In genomic region chr2:27578552-27578951, GRCm38 (mm10) we compare ENCODE assay signal across 22 mouse cellular contexts.
A peak's percentile ranks its signal among the peaks of the same experiment; 100 is the strongest.
DNase-seq lines count a peak whose midpoint lies in the region; ATAC-seq and TF ChIP-seq lines count a peak whose summit lies in the region.
"Had no signal": no experiment of that assay in that cellular context is flagged by ENCODE, and none has a peak within 500 bp of the region (broad histone marks: within the 10 kb centered on the region; RNA-seq: fewer than 3 reads in every experiment).

No protein-coding gene starts in this region.

- no peak for TF ChIP-seq EP300 in MEL (IDR thresholded peaks at IDR 0.05; ENCODE audit: low read depth in 1 of 2, low read length in 2 of 2)

- H3ac ChIP-seq in C2C12 (ENCODE audit: control insufficient read depth, insufficient read length, low read depth), result no peak overlapping the region

- H3K4me1 ChIP-seq in liver, adult 2 months (ENCODE audit: control insufficient read depth, insufficient read depth, low read length), result peaks cover 36% of the 10 kb centered on the region
- no peaks in the 10 kb centered on the region for H3K4me1 ChIP-seq in liver, embryonic 12.5 days
- no peaks in the 10 kb centered on the region for H3K4me1 ChIP-seq in MEL (ENCODE audit: control insufficient read depth in 1 of 2, insufficient read depth in 2 of 2, low read length in 2 of 2)

- H3K36me3 ChIP-seq in liver, adult 2 months (ENCODE audit: control insufficient read depth, insufficient read depth, low read length), result no peaks in the 10 kb centered on the region
- H3K36me3 ChIP-seq in liver, embryonic 12.5 days, result no peaks in the 10 kb centered on the region
- H3K36me3 ChIP-seq in C2C12 (ENCODE audit: control insufficient read depth, insufficient read depth), result no peaks in the 10 kb centered on the region
- no peaks in the 10 kb centered on the region for H3K36me3 ChIP-seq in MEL (ENCODE audit: control insufficient read depth in 1 of 2, insufficient read depth in 2 of 2, low read length in 2 of 2)
- H3K36me3 ChIP-seq: G1E had no signal

- no peak for TF ChIP-seq POLR2A in liver, adult 2 months (IDR thresholded peaks at IDR 0.05; ENCODE audit: extremely low read depth, insufficient read depth, low read length)
- no peak for TF ChIP-seq POLR2A in MEL (IDR thresholded peaks at IDR 0.05; ENCODE audit: control insufficient read depth in 1 of 2, insufficient read depth in 1 of 2, low read depth in 1 of 2, low read length in 2 of 2, poor library complexity in 1 of 2)

- no peak for TF ChIP-seq RAD21 in MEL (IDR thresholded peaks at IDR 0.05; ENCODE audit: low read depth, low read length)

- H3K79me2 ChIP-seq in liver, adult 2 months (ENCODE audit: control insufficient read depth, insufficient read depth, low read length), result peaks cover 3% of the 10 kb centered on the region; the same call in 1 of the 2 replicates
- H3K79me2 ChIP-seq in C2C12 (ENCODE audit: control insufficient read depth, insufficient read depth) (no peaks in the 10 kb centered on the region), MEL (ENCODE audit: control insufficient read depth, insufficient read depth, low read length, poor library complexity) (no peaks in the 10 kb centered on the region)

- WGBS in liver, adult 2 months, result 92% methylated on average over 4 of the region's 4 CpGs
- 66% methylated on average over 4 of the region's 4 CpGs for WGBS in liver, embryonic 12.5 days (ENCODE audit: insufficient replicate concordance)

- no peak overlapping the region for H3K4me3 ChIP-seq in liver, adult 2 months (ENCODE audit: insufficient read depth, low read depth, low read length)
- no peak overlapping the region for H3K4me3 ChIP-seq in liver, embryonic 12.5 days
- H3K4me3 ChIP-seq in C2C12 (ENCODE audit: insufficient read depth, poor library complexity, severe bottlenecking) (no peak overlapping the region), MEL (ENCODE audit: control insufficient read depth in 1 of 2, insufficient read depth in 1 of 2, low read depth in 2 of 2, low read length in 2 of 2) (no peak overlapping the region)

- no peak for ATAC-seq in liver, embryonic 12.5 days
- no peak for ATAC-seq in frontal cortex, adult (ENCODE audit: low TSS enrichment)
- ATAC-seq: activated CD4-positive, CD25-positive, alpha-beta regulatory T cell, adult 4 months; CD4-positive, CD25-positive, alpha-beta regulatory T cell, adult 4 months; Patski had no signal

- no peak overlapping the region for H3K4me2 ChIP-seq in liver, embryonic 12.5 days

- no peaks in the 10 kb centered on the region for H3K27me3 ChIP-seq in liver, adult 2 months (ENCODE audit: control insufficient read depth, insufficient read depth, low read length)
- peaks cover 11% of the 10 kb centered on the region for H3K27me3 ChIP-seq in liver, embryonic 12.5 days (replicated peaks)
- peaks cover 35% of the 10 kb centered on the region for H3K27me3 ChIP-seq in C2C12 (ENCODE audit: control insufficient read depth, insufficient read depth, insufficient read length)
- H3K27me3 ChIP-seq in MEL (ENCODE audit: control insufficient read depth in 1 of 2, insufficient read depth in 2 of 2, low read length in 2 of 2), result no peaks in the 10 kb centered on the region
- H3K27me3 ChIP-seq: Patski had no signal

- peak; percentile 77 for DNase-seq in liver, adult 2 months (ENCODE audit: extremely low read depth, low read depth, low spot score)
- no peak for DNase-seq in MEL (ENCODE audit: low read depth, low spot score)
- DNase-seq in adrenal gland, adult 8-10 months, result no peak
- DNase-seq: adrenal gland, adult 2 months; adrenal gland, postnatal 10 days; adrenal gland, postnatal 14 days; adrenal gland, postnatal 25 days; adrenal gland, postnatal 36 days; B cell, adult 2 months; cerebellum, adult 11 months; cerebellum, adult 11-12 months; cerebellum, adult 18-20 months; cerebellum, adult 2 months; cerebellum, adult 8-10 months; cerebellum, adult 9-10 months had no signal

- H3K9me3 ChIP-seq in liver, embryonic 12.5 days (replicated peaks), result no peaks in the 10 kb centered on the region
- H3K9me3 ChIP-seq in MEL (replicated peaks; ENCODE audit: insufficient read depth, low read length), result no peaks in the 10 kb centered on the region
- H3K9me3 ChIP-seq: G1E had no signal

- no peak overlapping the region for H3K27ac ChIP-seq in liver, adult 2 months (replicated peaks; ENCODE audit: insufficient read depth, low read depth, low read length)
- H3K27ac ChIP-seq in liver, embryonic 12.5 days, result no peak overlapping the region
- no peak overlapping the region for H3K27ac ChIP-seq in MEL (ENCODE audit: control insufficient read depth, low read depth, low read length)

- TF ChIP-seq CTCF in liver, adult 2 months (IDR thresholded peaks at IDR 0.05; ENCODE audit: low read depth, low read length), result no peak
- no peak for TF ChIP-seq CTCF in C2C12 (IDR thresholded peaks at IDR 0.05; ENCODE audit: control insufficient read depth, insufficient read depth, insufficient read length)
- no peak for TF ChIP-seq CTCF in MEL (IDR thresholded peaks at IDR 0.05 in 2 of 3, conservative IDR thresholded peaks at IDR 0.05 in 1 of 3; ENCODE audit: control insufficient read depth in 1 of 3, insufficient read depth in 1 of 3, low read depth in 2 of 3, low read length in 3 of 3, poor library complexity in 1 of 3, severe bottlenecking in 1 of 3)

- H3K79me3 ChIP-seq in C2C12 (ENCODE audit: low read depth), result no peaks in the 10 kb centered on the region

- no peak overlapping the region for H3K9ac ChIP-seq in liver, adult 2 months (ENCODE audit: low read depth, low read length)
- no peak overlapping the region for H3K9ac ChIP-seq in liver, embryonic 12.5 days
- no peak overlapping the region for H3K9ac ChIP-seq in MEL (ENCODE audit: control insufficient read depth, low read depth, low read length, poor library complexity, severe bottlenecking)

TF ChIP-seq in C2C12, 6 proteins besides CTCF, POLR2A, EP300 and RAD21:
- TF ChIP-seq CEBPB (IDR thresholded peaks at IDR 0.05; ENCODE audit: low read depth) (no peak), USF1 (IDR thresholded peaks at IDR 0.05; ENCODE audit: low read depth) (peak; percentile 7), FOSL1 (IDR thresholded peaks at IDR 0.05; ENCODE audit: insufficient read depth, low read length, poor library complexity, severe bottlenecking) (no peak)

TF ChIP-seq in MEL, 35 proteins besides CTCF, POLR2A, EP300 and RAD21:
- no peak for TF ChIP-seq POLR2AphosphoS2 (IDR thresholded peaks at IDR 0.05; ENCODE audit: low read length)
- peak; percentile 74 for TF ChIP-seq USF1 (IDR thresholded peaks at IDR 0.05; ENCODE audit: low read depth, low read length)
